Mouse (Mus musculus) midbrain, embryonic 13.5 days (tissue): ENCODE data around the gene Rad51b. TPM values are rescaled to one million over a fixed set of nuclear protein-coding genes. Genes with fewer than 3 reads are reported as not detected.

Source experiments
- ATAC-seq: fragments of 200-750 bp; cut with Nextera tagmentation; 2 replicates; pipeline ENCODE4 v1.8.0; 2017; ENCODE audit warnings: mild to moderate bottlenecking, moderate TSS enrichment, moderate library complexity
- H3K27ac ChIP-seq: fragments of 300-500 bp; sonication (generic); 2 replicates; pipeline ENCODE4 v1.5.1; 2015; ENCODE audit warnings: inconsistent platforms, mild to moderate bottlenecking, moderate library complexity
- H3K27me3 ChIP-seq: fragments of 300-500 bp; sonication (generic); 2 replicates; pipeline ENCODE4 v1.6.1; 2015; ENCODE audit warnings: mild to moderate bottlenecking, inconsistent platforms
- H3K36me3 ChIP-seq: fragments of 300-500 bp; sonication (generic); 2 replicates; pipeline ENCODE4 v1.6.1; 2015; ENCODE audit warnings: mild to moderate bottlenecking, inconsistent platforms
- H3K4me1 ChIP-seq: fragments of 300-500 bp; sonication (generic); replicated peaks from 2 replicates; pipeline ENCODE4 v1.6.1; 2015; ENCODE audit warnings: inconsistent platforms
- H3K4me2 ChIP-seq: fragments of 300-500 bp; sonication (generic); replicated peaks from 2 replicates; pipeline ENCODE4 v1.6.1; 2015; ENCODE audit warnings: moderate library complexity, mild to moderate bottlenecking, inconsistent platforms
- H3K4me3 ChIP-seq: fragments of 300-500 bp; sonication (generic); replicated peaks from 2 replicates; pipeline ENCODE4 v1.5.1; 2015; ENCODE audit warnings: mild to moderate bottlenecking, inconsistent platforms
- H3K9ac ChIP-seq: fragments of 300-500 bp; sonication (generic); replicated peaks from 2 replicates; pipeline ENCODE4 v1.6.1; 2015; ENCODE audit warnings: mild to moderate bottlenecking, inconsistent platforms
- H3K9me3 ChIP-seq: fragments of 300-500 bp; sonication (generic); 2 replicates; pipeline ENCODE4 v1.6.1; 2016; ENCODE audit warnings: mild to moderate bottlenecking, inconsistent platforms
- WGBS: fragments of 180-500 bp; shearing (Covaris S2); methylation state at CpG from one replicate; pipeline ENCODE4 v1.1.7; 2015; 5-methylcytosine and 5-hydroxymethylcytosine counted together
- polyA plus RNA-seq: library from polyadenylated mRNA; unstranded; fragments of >200 nt; fragmentation: Nextera tagmentation; extraction: Ambion mirVana; gene quantifications from 2 replicates; pipeline ENCODE4 v1.2.1, GENCODE M21; 2015

Rad51b gene
- polyA plus RNA-seq, 1 experiment from 2014 or later: 3.2 TPM

GRCm38 (mm10) chr12:79358613-79359218 is 61.6 kb downstream of the Rad51b start:
- 18% methylated on average over 9 of the region's 10 CpGs for WGBS
- Histone ChIP-seq H3K9ac (no peak overlapping the region), H3K27ac (no peak overlapping the region), H3K27me3 (no peaks in the 10 kb centered on the region), H3K4me1 (no peaks in the 10 kb centered on the region), H3K36me3 (no peaks in the 10 kb centered on the region), H3K4me3 (no peak overlapping the region), H3K9me3 (no peaks in the 10 kb centered on the region), H3K4me2 (no peak overlapping the region)
- ATAC-seq: peak; percentile 84

GRCm38 (mm10) chr12:79359404-79359803 is 62.3 kb downstream of the Rad51b start:
- Histone ChIP-seq H3K27ac (no peak overlapping the region), H3K9ac (no peak overlapping the region), H3K4me2 (no peak overlapping the region), H3K27me3 (no peaks in the 10 kb centered on the region), H3K4me3 (no peak overlapping the region), H3K36me3 (no peaks in the 10 kb centered on the region), H3K4me1 (no peaks in the 10 kb centered on the region), H3K9me3 (no peaks in the 10 kb centered on the region)
- WGBS: 96% methylated on average over 2 of the region's 2 CpGs
- ATAC-seq: no peak

- Histone ChIP-seq H3K36me3 (no peaks in the 10 kb centered on the region), H3K9me3 (no peaks in the 10 kb centered on the region), H3K4me2 (no peak overlapping the region), H3K4me1 (no peaks in the 10 kb centered on the region), H3K4me3 (no peak overlapping the region), H3K27me3 (no peaks in the 10 kb centered on the region), H3K27ac (no peak overlapping the region), H3K9ac (no peak overlapping the region)
- no peak for ATAC-seq
- WGBS: 68% methylated on average over 1 of the region's 1 CpGs
Measured at GRCm38 (mm10) chr12:79362219-79362618, 65.1 kb downstream of the Rad51b start.

GRCm38 (mm10) chr12:79364284-79364683 is 67.2 kb downstream of the Rad51b start:
- Histone ChIP-seq H3K27me3 (no peaks in the 10 kb centered on the region), H3K9ac (no peak overlapping the region), H3K4me1 (no peaks in the 10 kb centered on the region), H3K27ac (no peak overlapping the region), H3K9me3 (0 out of 2 replicates have a peak, but pooled peaks cover 4% of the 10 kb centered on the region), H3K36me3 (no peaks in the 10 kb centered on the region), H3K4me2 (no peak overlapping the region), H3K4me3 (no peak overlapping the region)
- no peak for ATAC-seq
- 89% methylated on average over 2 of the region's 2 CpGs for WGBS

GRCm38 (mm10) chr12:79368818-79369217 is 71.7 kb downstream of the Rad51b start:
- Histone ChIP-seq H3K4me2 (no peak overlapping the region), H3K4me3 (no peak overlapping the region), H3K9me3 (0 out of 2 replicates have a peak, but pooled peaks cover 4% of the 10 kb centered on the region), H3K4me1 (no peaks in the 10 kb centered on the region), H3K27me3 (no peaks in the 10 kb centered on the region), H3K9ac (no peak overlapping the region), H3K36me3 (no peaks in the 10 kb centered on the region), H3K27ac (no peak overlapping the region)
- 94% methylated on average over 3 of the region's 3 CpGs for WGBS
- no peak for ATAC-seq

GRCm38 (mm10) chr12:79369512-79370165 is 72.6 kb downstream of the Rad51b start:
- Histone ChIP-seq H3K36me3 (no peaks in the 10 kb centered on the region), H3K4me2 (no peak overlapping the region), H3K27ac (no peak overlapping the region), H3K4me3 (no peak overlapping the region), H3K9me3 (0 out of 2 replicates have a peak, but pooled peaks cover 4% of the 10 kb centered on the region), H3K4me1 (no peaks in the 10 kb centered on the region), H3K9ac (no peak overlapping the region), H3K27me3 (no peaks in the 10 kb centered on the region)
- 93% methylated on average over 7 of the region's 7 CpGs for WGBS
- no peak for ATAC-seq

GRCm38 (mm10) chr12:79372697-79373096 is 75.6 kb downstream of the Rad51b start:
- H3K36me3 ChIP-seq: no peaks in the 10 kb centered on the region
- no peaks in the 10 kb centered on the region for H3K4me1 ChIP-seq
- no peak for ATAC-seq
- no peak overlapping the region for H3K4me2 ChIP-seq
- no peaks in the 10 kb centered on the region for H3K9me3 ChIP-seq
- no peak overlapping the region for H3K9ac ChIP-seq
- H3K4me3 ChIP-seq: no peak overlapping the region
- no peaks in the 10 kb centered on the region for H3K27me3 ChIP-seq
- 85% methylated on average over 5 of the region's 5 CpGs for WGBS
- H3K27ac ChIP-seq: no peak overlapping the region

GRCm38 (mm10) chr12:79377378-79377777 is 80.3 kb downstream of the Rad51b start:
- 98% methylated on average over 1 of the region's 1 CpGs for WGBS
- no peak overlapping the region for H3K4me3 ChIP-seq
- H3K4me2 ChIP-seq: no peak overlapping the region
- H3K9me3 ChIP-seq: no peaks in the 10 kb centered on the region
- no peak for ATAC-seq
- H3K27me3 ChIP-seq: no peaks in the 10 kb centered on the region
- H3K9ac ChIP-seq: no peak overlapping the region
- no peaks in the 10 kb centered on the region for H3K4me1 ChIP-seq
- no peaks in the 10 kb centered on the region for H3K36me3 ChIP-seq
- no peak overlapping the region for H3K27ac ChIP-seq

- no peak for ATAC-seq
- WGBS: 76% methylated on average over 4 of the region's 4 CpGs
- no peaks in the 10 kb centered on the region for H3K4me1 ChIP-seq
- H3K9me3 ChIP-seq: no peaks in the 10 kb centered on the region
- H3K27me3 ChIP-seq: no peaks in the 10 kb centered on the region
- H3K36me3 ChIP-seq: no peaks in the 10 kb centered on the region
- no peak overlapping the region for H3K4me2 ChIP-seq
- no peak overlapping the region for H3K9ac ChIP-seq
- H3K27ac ChIP-seq: no peak overlapping the region
- no peak overlapping the region for H3K4me3 ChIP-seq
Measured at GRCm38 (mm10) chr12:79377861-79378260, 80.8 kb downstream of the Rad51b start.

GRCm38 (mm10) chr12:79380190-79380589 is 83.1 kb downstream of the Rad51b start:
- Histone ChIP-seq H3K9ac (no peak overlapping the region), H3K4me3 (no peak overlapping the region), H3K27me3 (no peaks in the 10 kb centered on the region), H3K9me3 (no peaks in the 10 kb centered on the region), H3K27ac (no peak overlapping the region), H3K36me3 (no peaks in the 10 kb centered on the region), H3K4me1 (0 out of 2 replicates have a peak, but pooled peaks cover 3% of the 10 kb centered on the region), H3K4me2 (no peak overlapping the region)
- no peak for ATAC-seq
- WGBS: 90% methylated on average over 1 of the region's 1 CpGs

- H3K27ac ChIP-seq: no peak overlapping the region
- ATAC-seq: no peak
- H3K36me3 ChIP-seq: no peaks in the 10 kb centered on the region
- 88% methylated on average over 3 of the region's 3 CpGs for WGBS
- no peaks in the 10 kb centered on the region for H3K27me3 ChIP-seq
- H3K4me2 ChIP-seq: no peak overlapping the region
- no peak overlapping the region for H3K4me3 ChIP-seq
- no peak overlapping the region for H3K9ac ChIP-seq
- 0 out of 2 replicates have a peak, but pooled peaks cover 3% of the 10 kb centered on the region for H3K4me1 ChIP-seq
- H3K9me3 ChIP-seq: no peaks in the 10 kb centered on the region
Measured at GRCm38 (mm10) chr12:79381489-79381888, 84.4 kb downstream of the Rad51b start.

GRCm38 (mm10) chr12:79382416-79382815 is 85.3 kb downstream of the Rad51b start:
- H3K4me2 ChIP-seq: no peak overlapping the region
- no peaks in the 10 kb centered on the region for H3K27me3 ChIP-seq
- H3K4me3 ChIP-seq: no peak overlapping the region
- no peak overlapping the region for H3K9ac ChIP-seq
- H3K27ac ChIP-seq: no peak overlapping the region
- 22% methylated on average over 2 of the region's 2 CpGs for WGBS
- H3K36me3 ChIP-seq: no peaks in the 10 kb centered on the region
- no peak for ATAC-seq
- no peaks in the 10 kb centered on the region for H3K9me3 ChIP-seq
- 0 out of 2 replicates have a peak, but pooled peaks cover 3% of the 10 kb centered on the region for H3K4me1 ChIP-seq
